Mouse (Mus musculus): ENCODE results near the gene Cuedc1. TPM values are rescaled to one million over a fixed set of nuclear protein-coding genes. Genes with fewer than 3 reads are reported as not detected.
A peak's percentile ranks its signal among the peaks of the same experiment; 100 is the strongest.

Gene Cuedc1
- total RNA-seq, 2 experiments from 2014 or later, result 76.3 to 78.6 TPM

GRCm38 (mm10) chr11:88086737-88087627 lies 10.9 kb upstream of the Cuedc1 start:
- DNase-seq, result peak; percentile 89

DNA sequence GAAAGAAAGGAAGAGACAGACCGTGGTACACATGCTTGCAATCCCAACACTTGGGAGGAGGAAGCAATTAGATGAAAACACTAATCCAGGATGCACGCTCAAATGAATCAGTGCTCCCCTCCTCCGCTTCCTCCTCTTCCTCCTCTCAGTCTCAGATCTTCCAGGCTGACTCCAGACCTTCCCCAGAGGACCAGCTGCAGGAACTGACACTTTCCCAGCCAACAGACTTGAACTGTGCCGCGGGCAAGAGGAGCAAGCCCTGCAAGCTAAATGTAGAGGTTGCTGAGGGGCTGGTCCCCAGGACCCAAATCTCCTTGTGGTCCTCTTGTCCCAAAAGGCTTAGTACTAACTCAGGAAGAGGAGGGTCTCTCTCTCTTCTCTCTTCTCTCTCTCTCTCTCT lies 8.7 kb upstream of the Cuedc1 start:
- DNase-seq, result no peak

DNA sequence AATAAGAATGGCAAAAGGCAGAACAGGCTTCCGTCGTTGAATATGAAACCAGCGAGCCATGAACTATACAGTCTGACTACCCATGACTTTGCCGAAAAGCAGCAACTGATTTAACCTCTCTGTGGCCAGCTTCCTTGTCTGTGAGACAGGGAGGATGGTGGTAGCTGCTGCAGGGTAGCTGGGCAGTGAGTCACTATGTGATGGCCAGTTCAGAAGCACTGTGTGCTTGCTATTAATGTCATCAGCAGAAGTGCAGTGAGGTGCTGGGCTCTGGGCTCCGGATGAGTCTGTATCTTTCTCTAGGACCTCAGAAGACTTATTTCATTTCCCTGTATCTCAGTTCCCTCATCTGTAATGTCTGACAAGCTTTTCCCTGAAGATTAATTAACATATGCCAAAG lies 7.6 kb upstream of the Cuedc1 start:
- DNase-seq, result no peak

GRCm38 (mm10) chr11:88091949-88092348 lies 5.9 kb upstream of the Cuedc1 start:
- no peak for DNase-seq

DNA sequence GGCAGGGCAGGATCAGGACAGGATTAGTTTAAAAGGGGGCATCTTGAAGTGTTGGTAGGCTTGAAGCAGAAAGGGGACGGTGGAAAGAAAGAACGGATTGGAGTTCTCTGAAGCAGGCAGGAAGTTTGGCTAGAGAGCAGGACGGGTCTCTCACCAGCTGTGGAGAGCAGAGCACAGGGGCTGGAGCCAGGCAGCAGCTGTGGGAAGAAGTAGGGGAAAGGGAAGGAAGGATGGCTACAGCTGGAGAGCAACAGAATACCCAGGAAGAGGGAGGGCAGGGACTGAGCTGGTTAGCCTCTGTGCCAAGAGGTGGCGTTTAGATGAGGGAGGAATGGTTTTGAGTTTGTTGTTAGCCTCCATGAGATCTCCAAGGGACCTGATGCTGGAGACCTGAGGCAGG lies 685 bp upstream of the Cuedc1 start:
- DNase-seq, result peak; percentile 49

DNA sequence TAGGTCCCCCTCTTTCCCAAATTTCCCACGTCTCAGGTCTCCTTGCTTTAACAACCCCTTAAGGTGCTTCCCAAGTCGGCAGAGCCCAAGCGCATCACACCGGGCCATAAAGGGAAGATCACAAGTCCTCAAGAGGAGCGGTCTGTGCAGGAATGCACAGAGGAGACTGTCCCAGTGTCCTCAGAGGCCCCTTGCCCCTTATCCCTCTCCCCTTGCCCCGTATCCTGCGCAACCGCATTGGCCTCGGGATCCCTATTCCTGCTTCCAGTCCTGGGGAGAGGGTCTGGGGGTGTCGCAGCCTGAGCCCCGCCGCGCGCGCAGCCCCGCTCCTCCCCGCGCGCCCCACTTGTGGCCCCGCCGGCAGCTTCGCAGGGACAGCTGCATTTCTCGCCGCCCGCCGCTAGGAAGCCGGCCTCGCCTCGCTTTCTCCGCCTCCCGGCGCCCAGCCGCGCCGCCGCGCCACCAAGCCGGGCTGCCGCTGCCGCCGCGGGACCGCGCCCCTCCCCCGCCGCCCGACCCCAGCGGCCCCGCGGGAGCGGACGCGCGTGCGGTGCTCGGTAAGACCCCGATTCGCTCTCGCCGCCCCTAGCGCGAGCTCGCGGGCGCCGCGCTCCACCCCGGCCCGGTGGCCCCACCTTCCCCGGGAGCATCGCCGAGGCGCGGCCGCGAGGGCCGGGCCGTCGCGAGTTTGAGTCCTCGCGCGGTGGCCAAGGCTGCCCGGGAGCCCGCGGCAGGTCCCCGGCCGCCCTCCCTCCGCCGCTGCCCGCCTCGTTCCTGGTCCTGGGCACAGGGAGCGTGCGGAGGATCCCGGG lies 1.1 kb downstream of the Cuedc1 start:
- DNase-seq, result peak; percentile 80

- peak; percentile 88 for DNase-seq
Measured at GRCm38 (mm10) chr11:88099599-88100023, 1.8 kb downstream of the Cuedc1 start.

DNA sequence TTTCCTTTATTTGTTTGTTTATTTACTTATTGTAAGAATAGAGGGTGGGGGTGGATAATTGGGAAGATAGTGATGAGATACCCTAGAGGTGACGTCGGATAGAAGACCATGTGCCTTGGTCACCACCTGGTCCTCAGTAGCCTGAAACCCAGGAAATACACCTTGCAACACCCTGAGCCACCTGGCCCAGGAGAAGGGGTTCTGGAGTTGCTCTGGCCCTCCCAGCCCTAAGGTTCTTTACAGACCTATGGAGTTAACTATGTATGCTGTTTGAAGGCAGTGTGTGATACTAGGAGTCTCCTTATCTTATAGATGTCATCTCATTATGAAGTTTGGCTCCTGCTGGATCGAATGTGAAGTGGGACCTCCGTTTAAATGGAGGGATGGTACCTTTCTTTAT lies 2.3 kb downstream of the Cuedc1 start:
- DNase-seq, result no peak

- no peak for DNase-seq
Measured at GRCm38 (mm10) chr11:88103214-88103941, 5.5 kb downstream of the Cuedc1 start.

DNA sequence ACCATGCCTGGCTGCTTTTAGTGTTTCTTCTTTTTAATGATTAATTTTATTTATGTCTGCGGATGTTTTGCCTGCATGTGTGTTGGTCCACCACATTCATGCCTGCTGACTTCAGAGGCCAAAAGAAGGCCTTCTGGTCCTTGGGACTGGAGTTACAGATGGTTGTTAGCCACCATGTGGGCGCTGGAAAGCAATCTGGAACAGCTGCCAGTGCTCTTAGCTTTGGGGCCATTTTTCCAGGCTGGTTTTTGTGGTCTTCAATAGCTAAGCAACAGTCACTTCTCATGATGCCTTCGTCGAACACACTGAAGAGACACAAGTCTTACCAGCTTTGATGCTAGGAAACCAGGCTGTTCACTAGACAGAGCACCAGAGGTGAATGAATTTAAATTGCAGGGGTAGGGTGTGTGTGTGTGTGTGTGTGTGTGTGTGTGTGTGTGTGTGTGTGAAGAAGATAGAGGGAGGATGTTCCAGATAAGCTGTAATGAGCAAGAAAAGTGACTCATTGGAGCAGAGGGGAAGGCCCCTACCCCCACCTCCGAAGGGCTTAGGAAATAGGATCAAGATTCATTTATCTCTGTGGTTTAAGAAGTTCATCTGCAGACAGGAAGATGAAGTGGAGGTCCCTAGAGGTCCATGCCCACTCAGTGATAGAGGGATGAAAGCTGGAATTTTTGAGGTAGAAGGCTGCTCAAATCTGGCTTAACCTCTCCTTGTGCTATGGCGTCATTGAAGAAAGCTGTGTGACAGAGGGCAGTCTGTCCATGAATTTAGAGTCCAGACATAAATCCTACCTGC lies 7.8 kb downstream of the Cuedc1 start:
- DNase-seq, result no peak

DNA sequence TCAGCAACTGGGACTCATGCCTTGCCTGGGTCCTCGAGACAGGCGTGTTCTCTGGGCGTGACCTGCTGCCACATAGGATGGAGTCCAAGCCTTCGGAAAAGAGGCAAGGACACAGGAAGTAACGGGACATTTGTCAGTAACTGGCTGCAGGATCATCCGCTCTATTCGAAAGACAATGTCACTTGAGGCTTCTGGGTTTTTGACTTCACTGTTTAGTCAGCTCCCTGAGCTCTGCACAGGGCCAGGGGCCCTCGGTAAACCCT lies 8.4 kb downstream of the Cuedc1 start:
- no peak for DNase-seq

GRCm38 (mm10) chr11:88107365-88107764 lies 9.5 kb downstream of the Cuedc1 start:
- DNase-seq, result no peak

DNA sequence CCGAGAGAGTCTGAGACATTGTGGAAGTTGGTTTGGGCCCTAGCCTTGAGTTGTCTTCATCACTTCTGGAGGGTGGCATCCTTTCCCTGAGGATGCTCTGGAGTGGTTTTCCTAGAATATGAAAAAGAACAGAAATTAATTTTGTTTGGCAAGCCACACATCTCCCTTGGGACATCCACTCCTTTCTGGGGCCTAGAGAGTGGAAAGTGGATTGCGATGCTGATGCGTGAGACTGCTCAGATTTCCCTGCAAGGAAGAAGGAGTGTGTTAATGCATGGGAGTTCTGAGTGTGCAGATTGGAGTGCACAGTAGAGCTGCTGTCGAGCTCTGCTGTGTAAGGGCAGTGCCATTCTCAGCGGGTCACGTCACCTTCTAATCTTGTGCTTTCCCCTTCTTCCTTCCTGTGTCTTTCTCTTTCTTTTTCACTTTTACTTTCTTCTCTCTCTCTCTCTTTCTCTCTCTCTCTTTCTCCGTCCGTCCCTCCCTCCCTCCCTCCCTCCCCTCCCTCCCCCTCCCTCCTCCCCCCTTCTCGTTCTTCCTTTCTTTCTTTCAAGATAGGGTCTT lies 12.3 kb downstream of the Cuedc1 start:
- DNase-seq, result no peak

- DNase-seq, result no peak
Measured at GRCm38 (mm10) chr11:88112078-88112477, 14.2 kb downstream of the Cuedc1 start.

DNA sequence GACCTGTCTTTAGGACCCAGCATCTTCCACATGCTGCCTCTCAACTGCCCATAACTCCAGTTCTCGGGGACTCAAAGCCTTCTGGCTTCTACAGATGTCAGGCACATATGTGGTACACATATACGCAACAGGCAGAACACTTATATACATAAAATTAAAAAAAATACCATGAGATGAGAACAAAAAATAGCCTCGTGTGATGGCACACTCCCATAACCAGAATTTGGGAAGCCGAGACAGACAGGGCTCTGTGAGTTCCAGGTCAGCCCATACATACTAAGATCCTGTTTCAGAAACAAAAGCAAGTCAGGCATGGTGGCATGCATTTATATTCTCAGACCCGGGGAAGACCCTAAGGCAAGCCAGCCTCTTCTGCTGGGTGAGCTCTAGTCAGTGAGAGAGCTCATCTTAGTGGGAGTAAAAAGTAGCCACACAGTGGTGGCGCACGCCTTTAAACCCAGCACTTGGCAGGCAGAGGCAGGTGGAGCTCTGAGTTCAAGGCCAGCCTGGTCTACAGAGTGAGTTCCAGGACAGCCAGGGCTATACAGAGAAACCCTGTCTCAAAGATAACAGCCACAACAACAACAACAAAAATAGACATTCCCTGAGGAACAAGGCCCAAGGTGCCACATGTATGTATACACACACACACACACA lies 14.9 kb downstream of the Cuedc1 start:
- no peak for DNase-seq

DNA sequence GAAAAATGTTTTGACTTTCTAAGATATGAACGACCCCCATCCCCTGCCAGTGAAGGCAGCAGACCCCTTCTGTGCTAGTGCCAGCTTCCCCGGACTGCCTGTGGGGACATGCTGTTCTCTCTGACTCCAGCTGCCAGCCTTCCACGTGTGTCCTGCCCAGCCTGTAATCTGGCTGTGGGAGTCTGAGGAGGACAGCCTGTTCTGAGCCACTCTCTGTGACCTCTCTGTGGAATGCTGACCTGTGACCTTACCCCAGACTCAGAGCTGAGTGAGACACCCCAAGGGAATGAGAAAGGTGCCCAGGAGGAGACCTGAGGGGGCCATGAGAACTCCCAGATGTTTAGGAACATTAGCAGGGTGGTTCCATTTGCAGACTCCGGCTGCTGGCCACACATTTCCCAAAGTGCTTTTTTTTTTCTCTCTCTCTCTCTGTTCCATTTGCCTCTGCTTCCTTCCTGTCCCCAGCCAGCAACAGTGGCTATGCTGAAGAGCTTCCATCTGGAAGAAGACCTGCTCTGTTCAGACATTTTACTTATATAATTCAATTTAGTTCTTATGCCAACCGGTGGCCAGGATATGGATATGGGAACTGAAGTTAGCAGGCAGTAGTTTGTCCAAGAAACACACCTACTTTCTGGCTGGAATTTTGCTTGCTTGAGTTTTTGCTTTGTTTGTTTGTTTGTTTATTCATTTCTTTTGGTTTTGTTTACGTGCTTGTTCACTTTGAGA lies 15.8 kb downstream of the Cuedc1 start:
- DNase-seq, result peak; percentile 88

DNA sequence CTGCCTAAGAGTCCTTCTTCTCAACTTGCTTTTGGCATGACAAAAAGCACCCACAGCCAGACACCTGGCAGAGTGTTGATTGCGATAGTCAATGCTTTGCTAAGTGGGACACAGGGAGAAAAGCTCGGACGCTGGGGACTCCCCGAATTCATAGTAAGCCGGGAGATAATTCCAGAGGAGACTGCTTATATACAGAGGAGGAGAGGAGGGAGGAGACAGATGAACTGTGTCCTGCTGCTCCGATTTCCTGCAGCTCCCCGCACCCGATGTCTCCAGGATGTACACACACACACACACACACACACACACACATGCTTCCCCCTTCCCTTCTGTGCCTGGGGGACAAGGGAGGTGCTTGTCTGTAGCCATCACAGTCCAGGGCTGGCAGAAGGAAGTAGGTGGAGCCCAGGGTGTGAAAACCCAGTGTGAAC lies 17.0 kb downstream of the Cuedc1 start:
- DNase-seq, result peak; percentile 72

GRCm38 (mm10) chr11:88116568-88116967 lies 18.7 kb downstream of the Cuedc1 start:
- no peak for DNase-seq

DNA sequence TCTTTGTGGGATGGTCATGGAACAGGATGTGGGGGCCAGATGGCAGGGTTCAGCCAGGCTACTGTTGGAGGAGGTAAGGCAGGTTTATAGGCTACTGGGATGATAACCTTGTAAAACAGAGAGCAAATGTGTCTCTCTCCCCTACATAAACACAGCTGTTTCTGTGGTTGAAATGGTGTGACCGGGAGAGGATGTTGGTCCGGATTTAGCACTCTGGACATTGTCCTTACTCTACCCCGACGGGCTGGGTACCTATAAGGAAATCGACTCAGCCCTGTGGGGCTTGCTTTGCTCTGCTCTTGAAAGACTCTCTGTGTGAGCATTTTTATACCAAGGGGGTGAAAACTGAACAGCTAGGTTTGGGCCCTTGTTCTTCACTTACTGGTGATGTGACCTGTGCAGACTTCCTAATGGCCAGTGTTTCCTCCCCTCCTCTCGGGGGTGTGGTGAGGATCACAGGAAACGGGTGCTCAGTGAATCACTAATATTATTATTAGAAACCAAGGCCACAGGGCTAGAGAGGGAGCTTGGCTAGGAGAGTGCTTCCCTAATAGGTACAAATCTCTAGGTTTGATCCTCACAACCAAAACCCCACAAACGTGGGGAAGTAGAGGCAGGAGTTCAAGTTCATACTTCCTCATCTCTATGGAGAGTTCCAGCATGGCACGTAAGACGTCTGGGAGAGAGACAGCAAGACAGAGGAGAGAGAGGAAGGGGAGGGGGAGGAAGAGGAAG lies 19.7 kb downstream of the Cuedc1 start:
- peak; percentile 57 for DNase-seq

- peak; percentile 45 for DNase-seq
Measured at GRCm38 (mm10) chr11:88118091-88118440, 20.2 kb downstream of the Cuedc1 start.

Measured in gastrocnemius, postnatal 25 days (tissue).